Mouse (Mus musculus) kidney, adult 2 months (tissue): ENCODE data around the gene Plac9a.

Experiments used
- CTCF ChIP-seq: fragments of 200-500 bp; conservative IDR thresholded peaks from 2 replicates; pipeline ENCODE4 v1.5.1; 2011; ENCODE audit warnings: low read depth, mild to moderate bottlenecking, control low read depth, low read length, moderate library complexity, mixed read lengths; ENCODE audit not compliant: insufficient read depth, insufficient read length
- POLR2A ChIP-seq: fragments of 200-500 bp; IDR thresholded peaks from one replicate; pipeline ENCODE4 v1.6.1; 2011; ENCODE audit warnings: low read depth, low read length, control low read depth

DNA sequence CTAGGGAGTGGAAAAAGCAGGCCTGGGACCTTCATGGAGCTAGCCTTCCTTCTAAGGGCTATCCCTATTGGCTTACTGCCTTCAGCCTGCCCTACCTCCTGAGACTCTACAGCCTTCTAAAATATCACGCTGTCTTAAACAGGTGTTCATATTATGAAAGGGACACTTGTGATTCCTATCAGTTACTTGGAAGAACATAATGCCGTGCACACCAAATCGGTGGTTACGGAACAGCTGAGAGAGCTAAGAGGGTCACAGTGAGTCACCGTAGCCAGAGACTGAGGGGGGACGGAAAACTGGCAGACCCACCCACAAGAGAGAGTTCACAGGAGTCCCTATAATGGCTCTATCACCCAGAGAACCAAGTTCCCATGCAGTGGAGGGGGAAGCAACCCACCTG, 36.5 kb downstream of the Plac9a start:
- TF ChIP-seq CTCF: no peak
- TF ChIP-seq POLR2A: no peak
